Mouse (Mus musculus) ES-CJ7 (cell line): ENCODE results near the gene Guk1.
"Not testable (repeated sequence)": the region's sequence is repeated elsewhere in the genome, so short reads cannot be mapped to it uniquely, and the experiment has no call there.

Experiments used
- DNase-seq: peaks from one replicate; pipeline ENCODE4 v3.0.0; 2011; ENCODE audit warnings: low read depth, low spot score

Gene Guk1

GRCm38 (mm10) chr11:59192059-59192386, at the start of gene Guk1:
Guk1 (minus strand) TSS chr11:59192212.
- no peak for DNase-seq

- DNase-seq: no peak
These were observed 47.8 kb upstream of the Guk1 start for GRCm38 (mm10) chr11:59239796-59240195.

GRCm38 (mm10) chr11:59239428-59239785, 47.4 kb upstream of the Guk1 start:
- DNase-seq: no peak

GRCm38 (mm10) chr11:59238525-59239427, 46.8 kb upstream of the Guk1 start:
- peak; percentile 49 for DNase-seq

- DNase-seq: peak; percentile 59
These were observed 40.8 kb upstream of the Guk1 start for GRCm38 (mm10) chr11:59232797-59233196.

- peak; percentile 80 for DNase-seq
These were observed 38.2 kb upstream of the Guk1 start for GRCm38 (mm10) chr11:59230144-59230760.

GRCm38 (mm10) chr11:59228122-59228953, 36.3 kb upstream of the Guk1 start, which contains the start of gene Arf1:
Arf1 (minus strand) TSS chr11:59228270.
- DNase-seq: peak; percentile 99

GRCm38 (mm10) chr11:59227604-59228121, 35.7 kb upstream of the Guk1 start:
- no peak for DNase-seq

GRCm38 (mm10) chr11:59226787-59227603, 35.0 kb upstream of the Guk1 start:
- no peak for DNase-seq

- DNase-seq: no peak
These were observed 34.2 kb upstream of the Guk1 start for GRCm38 (mm10) chr11:59226251-59226650.

GRCm38 (mm10) chr11:59225167-59225566, 33.2 kb upstream of the Guk1 start:
- DNase-seq: no peak

- DNase-seq: no peak
These were observed 32.5 kb upstream of the Guk1 start for GRCm38 (mm10) chr11:59224470-59224869.

- DNase-seq: no peak
These were observed 32.0 kb upstream of the Guk1 start for GRCm38 (mm10) chr11:59224025-59224424.

- DNase-seq: no peak
These were observed 30.3 kb upstream of the Guk1 start for GRCm38 (mm10) chr11:59222306-59222705.

GRCm38 (mm10) chr11:59221604-59222003, 29.6 kb upstream of the Guk1 start:
- no peak for DNase-seq

- DNase-seq: peak; percentile 82
These were observed 27.1 kb upstream of the Guk1 start for GRCm38 (mm10) chr11:59219064-59219463.

- DNase-seq: no peak
These were observed 26.5 kb upstream of the Guk1 start for GRCm38 (mm10) chr11:59218389-59218998.

- no peak for DNase-seq
These were observed 24.9 kb upstream of the Guk1 start for GRCm38 (mm10) chr11:59216955-59217354.

GRCm38 (mm10) chr11:59212892-59213494, 21.0 kb upstream of the Guk1 start:
- DNase-seq: no peak

- DNase-seq: not testable (repeated sequence)
These were observed 20.3 kb upstream of the Guk1 start for GRCm38 (mm10) chr11:59212320-59212719.
